Mouse (Mus musculus): ENCODE data around the gene Ripor3. TPM values are rescaled to one million over a fixed set of nuclear protein-coding genes. Genes with fewer than 3 reads are reported as not detected.

The Ripor3 gene
- total RNA-seq, 2 experiments from 2014 or later, result 0.45 TPM; not detected in 1

GRCm38 (mm10) chr2:167959996-167960395 lies 50.4 kb downstream of the Ripor3 start:
- no peak for ATAC-seq (replicated peaks; ENCODE audit: low FRiP score, poor library complexity, severe bottlenecking)

- no peak for ATAC-seq (replicated peaks; ENCODE audit: low FRiP score, poor library complexity, severe bottlenecking)
Measured at GRCm38 (mm10) chr2:167959384-167959911, 51.0 kb downstream of the Ripor3 start.

GRCm38 (mm10) chr2:167958843-167959242 lies 51.6 kb downstream of the Ripor3 start:
- ATAC-seq (replicated peaks; ENCODE audit: low FRiP score, poor library complexity, severe bottlenecking), result no peak

GRCm38 (mm10) chr2:167958082-167958788 lies 52.2 kb downstream of the Ripor3 start:
- ATAC-seq (replicated peaks; ENCODE audit: low FRiP score, poor library complexity, severe bottlenecking), result no peak

GRCm38 (mm10) chr2:167957539-167957938 lies 52.9 kb downstream of the Ripor3 start:
- no peak for ATAC-seq (replicated peaks; ENCODE audit: low FRiP score, poor library complexity, severe bottlenecking)

GRCm38 (mm10) chr2:167954928-167955327 lies 55.5 kb downstream of the Ripor3 start:
- ATAC-seq (replicated peaks; ENCODE audit: low FRiP score, poor library complexity, severe bottlenecking), result no peak

- ATAC-seq (replicated peaks; ENCODE audit: low FRiP score, poor library complexity, severe bottlenecking), result no peak
Measured at GRCm38 (mm10) chr2:167953819-167954218, 56.6 kb downstream of the Ripor3 start.

GRCm38 (mm10) chr2:167951301-167952211 lies 58.9 kb downstream of the Ripor3 start:
- no peak for ATAC-seq (replicated peaks; ENCODE audit: low FRiP score, poor library complexity, severe bottlenecking)

- no peak for ATAC-seq (replicated peaks; ENCODE audit: low FRiP score, poor library complexity, severe bottlenecking)
Measured at GRCm38 (mm10) chr2:167950681-167951080, 59.7 kb downstream of the Ripor3 start.

- ATAC-seq (replicated peaks; ENCODE audit: low FRiP score, poor library complexity, severe bottlenecking), result no peak
Measured at GRCm38 (mm10) chr2:167949808-167950207, 60.6 kb downstream of the Ripor3 start.

- no peak for ATAC-seq (replicated peaks; ENCODE audit: low FRiP score, poor library complexity, severe bottlenecking)
Measured at GRCm38 (mm10) chr2:167949250-167949649, 61.2 kb downstream of the Ripor3 start.

- ATAC-seq (replicated peaks; ENCODE audit: low FRiP score, poor library complexity, severe bottlenecking), result no peak
Measured at GRCm38 (mm10) chr2:167948557-167948956, 61.9 kb downstream of the Ripor3 start.

- no peak for ATAC-seq (replicated peaks; ENCODE audit: low FRiP score, poor library complexity, severe bottlenecking)
Measured at GRCm38 (mm10) chr2:167948047-167948446, 62.4 kb downstream of the Ripor3 start.

GRCm38 (mm10) chr2:167947251-167947650 lies 63.2 kb downstream of the Ripor3 start:
- ATAC-seq (replicated peaks; ENCODE audit: low FRiP score, poor library complexity, severe bottlenecking), result no peak

GRCm38 (mm10) chr2:167945451-167945850 lies 65.0 kb downstream of the Ripor3 start:
- no peak for ATAC-seq (replicated peaks; ENCODE audit: low FRiP score, poor library complexity, severe bottlenecking)

- ATAC-seq (replicated peaks; ENCODE audit: low FRiP score, poor library complexity, severe bottlenecking), result no peak
Measured at GRCm38 (mm10) chr2:167944193-167944592, 66.2 kb downstream of the Ripor3 start.

GRCm38 (mm10) chr2:167942926-167943633 lies 67.3 kb downstream of the Ripor3 start:
- no peak for ATAC-seq (replicated peaks; ENCODE audit: low FRiP score, poor library complexity, severe bottlenecking)

- ATAC-seq (replicated peaks; ENCODE audit: low FRiP score, poor library complexity, severe bottlenecking), result no peak; the same call in 1 of the 2 replicates
Measured at GRCm38 (mm10) chr2:167942199-167942925, 68.1 kb downstream of the Ripor3 start.

GRCm38 (mm10) chr2:167941745-167942176 lies 68.7 kb downstream of the Ripor3 start:
- no peak for ATAC-seq (replicated peaks; ENCODE audit: low FRiP score, poor library complexity, severe bottlenecking)
